Mouse (Mus musculus) liver, postnatal 0 days (tissue): ENCODE measurements around the gene Hephl1.

Source experiments
- CTCF ChIP-seq: sonication (generic); IDR thresholded peaks from 2 replicates; pipeline ENCODE4 v1.5.1; 2016; ENCODE audit warnings: antibody characterized with exemption, low read depth
- EP300 ChIP-seq: IDR thresholded peaks from 2 replicates; pipeline ENCODE4 v1.6.1; 2016; ENCODE audit warnings: antibody characterized with exemption, low read depth, mild to moderate bottlenecking

DNA sequence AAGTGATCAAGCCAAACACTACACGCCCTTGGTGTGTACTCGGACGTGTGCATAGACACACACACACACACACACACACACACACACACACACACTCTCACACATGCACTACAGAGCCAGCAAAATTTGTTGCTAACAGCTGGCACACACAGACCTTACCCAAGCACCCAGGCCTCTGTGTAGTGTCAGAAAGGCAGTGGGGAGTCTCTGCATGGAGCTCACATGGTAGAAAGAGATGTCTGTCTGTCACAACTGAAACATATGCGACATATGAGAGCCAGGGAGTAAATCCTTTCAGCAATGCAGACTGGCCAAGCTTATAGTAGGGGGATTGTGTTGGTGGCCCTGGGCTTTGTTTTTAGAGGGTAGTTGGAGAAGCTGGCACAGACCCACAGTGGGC, 79.1 kb downstream of the Hephl1 start:
- no peak for TF ChIP-seq CTCF
- TF ChIP-seq EP300 = no peak
